Mouse (Mus musculus) kidney, postnatal 25 days (tissue): ENCODE measurements at regions not wholly inside any gene's neighbourhood (a gene's known extent, or its start where the extent isn't known, plus 50 kb on each side); places are given as distances from the start of the nearest gene placed in this dataset.

Source experiments
- DNase-seq, 2 experiments: peaks; one replicate each; pipeline ENCODE4 v3.0.0; 2021; ENCODE audit warnings: mixed read lengths in 2 of 2

GRCm38 (mm10) chr7:69810873-69811272 is 555.7 kb downstream of the Nr2f2 start:
- no peak for DNase-seq

GRCm38 (mm10) chr7:69807220-69807619 is 559.3 kb downstream of the Nr2f2 start:
- DNase-seq: peak; percentile 9 to 40

- no peak for DNase-seq
These were observed 595.6 kb downstream of the Nr2f2 start for GRCm38 (mm10) chr7:69770980-69771348.

DNA sequence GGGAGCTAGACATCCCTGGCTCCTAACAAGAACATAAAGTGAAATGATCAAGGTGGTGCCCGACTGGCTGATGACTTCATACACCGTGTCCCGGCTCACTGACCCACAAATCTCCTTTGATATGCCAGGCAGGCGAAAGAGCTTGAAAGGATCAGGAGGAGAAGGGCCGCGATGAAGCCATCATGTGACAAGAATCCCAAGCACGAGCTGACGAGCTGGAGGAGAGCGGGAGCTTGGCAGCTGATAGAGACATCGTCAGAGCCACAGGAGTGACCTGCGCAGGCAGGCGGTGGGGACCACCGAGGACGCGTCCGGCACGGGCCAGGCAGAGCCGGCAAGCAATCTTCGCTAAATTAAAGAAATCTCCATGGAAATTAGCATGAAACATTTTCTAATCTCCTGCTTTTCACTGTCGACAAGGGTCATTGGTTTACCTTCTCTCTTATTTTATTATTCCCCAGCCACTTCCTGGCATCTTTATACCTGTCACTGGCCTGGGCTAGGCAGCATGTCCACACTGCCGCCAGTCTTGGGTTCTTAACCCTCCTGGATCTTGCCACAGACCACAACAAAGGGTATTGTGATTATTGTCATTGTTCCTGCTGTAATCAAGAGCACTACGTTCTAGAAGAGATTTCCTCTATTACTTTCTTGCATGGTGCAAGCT is 596.1 kb downstream of the Nr2f2 start:
- peak in 1 of 2 experiments; percentile 32 for DNase-seq

- no peak for DNase-seq
These were observed 600.1 kb downstream of the Nr2f2 start for GRCm38 (mm10) chr7:69766451-69766850.

GRCm38 (mm10) chr7:69740495-69740894 is 626.0 kb downstream of the Nr2f2 start:
- DNase-seq: peak; percentile 46 to 55

DNA sequence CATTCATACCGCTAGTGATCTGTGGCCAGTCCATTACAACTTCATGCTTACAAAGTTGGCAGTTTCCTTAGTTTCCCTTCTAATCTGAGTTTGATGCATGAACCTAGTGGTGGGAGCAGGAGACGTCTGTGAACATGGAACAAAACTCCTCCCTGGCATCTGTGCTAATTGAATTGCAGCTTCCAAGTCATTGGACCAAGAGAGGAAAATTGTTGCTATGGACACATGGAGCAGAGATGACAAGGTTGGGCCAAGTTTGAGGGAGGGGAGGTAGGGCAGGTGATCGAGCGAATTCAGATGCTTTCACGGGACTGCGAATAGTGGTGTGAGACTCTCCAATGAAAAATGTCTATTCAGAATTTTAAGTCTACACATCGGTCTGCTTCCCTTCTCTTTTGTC is 627.5 kb downstream of the Nr2f2 start:
- no peak for DNase-seq

DNA sequence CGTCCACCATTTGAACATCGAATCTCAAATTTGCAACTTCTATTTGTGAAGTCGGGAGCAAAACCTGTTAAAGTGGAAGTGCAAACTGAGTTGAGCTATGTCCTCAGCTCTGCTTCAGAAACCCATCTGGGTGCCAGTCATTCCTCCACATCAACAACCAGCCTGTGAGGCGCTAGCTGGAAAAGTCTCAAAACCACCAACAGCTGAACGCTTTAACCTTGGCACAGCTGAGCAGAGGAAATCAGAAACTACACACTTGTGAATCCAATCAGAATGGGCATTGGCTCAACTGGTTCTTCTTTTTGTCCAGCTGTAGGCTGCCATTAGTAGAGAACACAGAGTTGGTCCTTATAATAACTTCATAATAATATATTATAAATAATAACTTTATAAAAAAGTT is 651.5 kb downstream of the Nr2f2 start:
- DNase-seq: no peak

- DNase-seq: no peak
These were observed 696.3 kb downstream of the Nr2f2 start for GRCm38 (mm10) chr7:69670211-69670610.

- DNase-seq: no peak
These were observed 711.0 kb downstream of the Nr2f2 start for GRCm38 (mm10) chr7:69655583-69655982.

- peak; percentile 16 to 20 for DNase-seq
These were observed 721.1 kb downstream of the Nr2f2 start for GRCm38 (mm10) chr7:69645449-69645848.

DNA sequence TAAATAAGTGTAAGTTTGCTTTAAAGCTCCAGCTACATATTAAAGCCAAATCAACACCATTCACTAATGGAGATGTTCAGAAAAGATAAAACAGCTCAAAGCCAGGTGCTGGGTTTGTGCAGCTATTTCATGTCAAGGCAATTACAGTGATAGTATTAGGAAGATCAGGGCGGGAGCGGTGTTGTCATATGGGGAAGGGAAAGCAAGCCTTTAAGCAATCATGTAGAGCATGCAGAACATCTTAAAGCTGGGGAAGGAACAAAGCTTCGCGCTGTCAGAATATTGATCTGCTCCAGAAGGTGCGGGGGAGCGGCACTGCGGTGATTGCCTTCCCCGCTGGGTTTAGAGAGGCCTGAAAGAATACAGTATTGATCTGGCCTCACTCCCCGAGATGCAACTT is 724.9 kb downstream of the Nr2f2 start:
- DNase-seq: no peak

GRCm38 (mm10) chr7:69599866-69600265 is 766.7 kb downstream of the Nr2f2 start:
- DNase-seq: peak; percentile 6 to 39

DNA sequence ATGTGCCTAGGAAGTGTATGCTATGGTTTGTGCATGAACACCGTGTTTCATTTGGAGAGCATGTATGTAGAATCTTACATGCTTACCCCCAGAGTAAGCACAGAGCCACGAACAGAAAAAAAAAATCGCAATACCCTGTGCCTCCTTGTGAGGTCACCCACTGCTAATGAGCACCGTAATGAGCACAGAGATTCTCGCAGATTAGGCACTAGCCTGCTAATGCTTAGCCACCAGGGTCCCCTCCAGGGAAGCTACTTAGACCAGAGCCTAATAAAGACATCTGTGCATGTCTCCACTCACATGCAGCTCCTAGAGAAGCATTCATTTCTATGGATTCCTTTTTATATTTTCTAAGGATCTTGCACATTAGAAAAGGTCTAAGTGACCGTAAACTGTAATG is 780.8 kb downstream of the Nr2f2 start:
- DNase-seq: no peak

- peak in 1 of 2 experiments; percentile 18 for DNase-seq
These were observed 781.4 kb downstream of the Nr2f2 start for GRCm38 (mm10) chr7:69585131-69585530.

DNA sequence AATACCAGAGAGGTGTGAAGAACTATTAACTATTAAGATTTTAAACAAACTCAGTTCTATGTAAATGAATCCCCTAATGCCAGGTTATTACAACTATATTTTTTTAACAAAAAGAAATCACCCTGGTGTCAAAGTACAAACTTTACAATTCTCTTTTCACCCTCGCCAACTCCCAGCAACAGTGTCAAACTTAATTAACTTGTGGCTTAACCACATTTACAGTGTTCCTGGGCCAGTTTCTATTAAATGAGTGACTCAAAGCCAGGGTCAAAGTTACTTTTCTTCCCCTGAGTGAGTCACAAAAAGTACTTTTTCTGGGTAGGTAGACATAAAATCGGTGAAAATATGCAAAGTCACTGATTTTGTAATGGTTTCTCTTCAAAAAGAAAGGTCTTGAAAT is 782.0 kb downstream of the Nr2f2 start:
- no peak for DNase-seq

DNA sequence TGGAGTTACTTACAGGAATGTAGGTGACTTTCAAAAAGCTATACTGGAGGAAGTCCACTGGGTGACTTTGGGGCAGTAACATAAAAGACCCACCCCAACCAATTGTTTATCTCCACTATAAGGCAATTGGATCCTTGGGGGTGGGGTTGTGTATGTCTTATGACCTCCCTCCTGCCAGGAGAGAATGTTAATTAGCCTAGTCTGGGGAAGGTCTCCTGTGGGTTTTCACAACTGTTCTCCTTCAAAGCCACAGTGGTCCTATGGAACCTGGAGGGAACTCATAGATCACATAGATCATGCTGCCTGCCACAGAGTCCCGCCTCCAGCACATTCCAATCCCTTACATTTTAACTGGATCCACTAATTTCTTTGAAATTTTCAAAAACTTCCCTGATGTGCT is 782.6 kb downstream of the Nr2f2 start:
- no peak for DNase-seq

- no peak for DNase-seq
These were observed 784.9 kb downstream of the Nr2f2 start for GRCm38 (mm10) chr7:69581668-69582067.

- DNase-seq: no peak
These were observed 787.4 kb downstream of the Nr2f2 start for GRCm38 (mm10) chr7:69578958-69579810.

- no peak for DNase-seq
These were observed 788.8 kb downstream of the Nr2f2 start for GRCm38 (mm10) chr7:69577754-69578153.

DNA sequence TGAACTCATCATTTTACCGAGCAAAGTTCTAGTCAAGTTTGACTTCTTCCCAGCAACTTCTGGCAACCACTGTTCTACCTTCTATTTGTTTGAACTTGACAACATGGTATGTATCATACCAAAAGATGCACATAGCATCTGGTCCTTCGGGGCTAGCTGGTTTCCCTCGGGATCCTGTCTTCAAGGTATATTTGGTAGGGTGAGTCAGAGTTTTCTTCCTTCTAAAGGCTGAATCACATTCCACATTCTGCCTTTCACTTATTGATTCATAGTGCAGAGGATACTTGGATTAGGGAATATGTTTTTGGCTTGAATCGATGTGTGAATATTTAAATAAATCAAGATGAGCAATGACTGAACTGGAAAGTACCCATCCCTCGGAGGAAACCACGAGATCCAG is 789.9 kb downstream of the Nr2f2 start:
- DNase-seq: no peak

DNA sequence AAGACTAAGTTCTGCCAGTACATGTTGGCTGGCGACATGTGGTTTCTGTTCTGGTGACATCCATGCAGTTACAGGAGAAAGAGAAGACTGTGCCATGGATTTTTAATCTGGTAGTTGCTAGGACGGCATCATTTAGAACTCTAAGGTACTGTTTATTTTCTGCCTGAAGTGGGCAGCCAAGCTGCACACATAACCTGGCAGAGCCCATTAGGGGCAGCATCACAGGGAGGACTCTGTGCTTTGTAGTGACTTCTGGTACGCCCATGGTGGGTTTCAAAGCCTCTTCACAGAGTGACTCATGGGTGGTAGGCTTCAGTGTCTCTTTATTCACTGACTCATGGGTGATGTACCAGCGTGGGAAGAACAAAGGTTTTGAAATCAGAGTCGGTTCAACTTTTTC is 792.8 kb downstream of the Nr2f2 start:
- DNase-seq: no peak

- no peak for DNase-seq
These were observed 793.7 kb downstream of the Nr2f2 start for GRCm38 (mm10) chr7:69572626-69573394.

DNA sequence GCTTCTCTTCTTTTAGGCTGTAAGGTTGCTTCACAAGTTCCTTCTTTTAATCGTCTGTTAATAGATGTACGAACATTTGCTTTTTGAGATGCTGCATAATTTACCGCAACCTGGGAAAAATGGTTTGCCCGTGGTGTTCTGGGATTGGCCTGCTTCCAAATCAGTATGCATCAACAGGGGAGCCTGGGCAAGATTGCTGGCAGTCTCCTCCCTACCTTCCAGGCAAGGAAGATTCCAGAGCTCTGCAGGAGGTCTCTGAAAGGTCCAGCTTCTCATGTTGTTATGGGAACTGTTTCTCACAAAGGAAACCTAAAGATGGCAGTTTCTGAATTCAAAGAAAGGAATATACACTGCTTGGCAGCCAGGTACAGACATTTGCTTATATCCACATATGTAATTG is 799.6 kb downstream of the Nr2f2 start:
- DNase-seq: no peak
